In the genomic region with DNA sequence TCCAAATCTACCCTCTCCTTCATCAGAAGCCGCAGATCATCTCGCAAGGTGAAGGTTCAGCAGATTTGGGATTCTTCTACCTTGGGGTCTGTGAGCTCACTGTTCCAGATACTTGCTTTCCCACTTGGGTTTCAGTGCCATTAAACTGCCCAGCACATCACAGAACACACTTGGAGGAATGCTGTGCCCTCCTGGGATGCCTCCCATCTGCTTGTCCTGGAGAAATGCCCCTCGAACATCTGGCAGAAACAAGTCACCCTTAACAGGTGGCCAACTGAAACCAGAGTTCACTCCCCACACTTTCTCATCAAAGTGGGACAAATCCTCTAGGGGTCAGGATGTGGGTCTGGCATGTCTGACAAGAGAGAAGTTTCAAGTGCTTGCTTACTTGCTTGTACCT, we compare ENCODE assay signal across 36 mouse cellular contexts. TPM values are rescaled to one million over a fixed set of nuclear protein-coding genes. Genes with fewer than 3 reads are reported as not detected.
"Had no signal": no experiment of that assay in that cellular context is flagged by ENCODE, and none has a peak within 500 bp of the region (broad histone marks: within the 10 kb centered on the region; RNA-seq: fewer than 3 reads in every experiment).

No protein-coding gene starts in this region.

- H3K4me3 ChIP-seq: limb, embryonic 10.5 days; limb, embryonic 12.5 days; limb, embryonic 13.5 days; limb, embryonic 15.5 days; liver, embryonic 12.5 days; liver, embryonic 13.5 days; liver, embryonic 15.5 days; lung, embryonic 15.5 days; megakaryocyte, embryonic 14.5 days; midbrain, embryonic 10.5 days; midbrain, embryonic 12.5 days; midbrain, embryonic 13.5 days; midbrain, embryonic 15.5 days; myocyte; neural tube, embryonic 12.5 days; neural tube, embryonic 13.5 days had no signal

- H3K9me3 ChIP-seq: limb, embryonic 10.5 days; limb, embryonic 12.5 days; limb, embryonic 13.5 days; limb, embryonic 15.5 days; liver, embryonic 12.5 days; liver, embryonic 13.5 days; liver, embryonic 15.5 days; lung, embryonic 15.5 days; megakaryocyte, embryonic 14.5 days; midbrain, embryonic 10.5 days; midbrain, embryonic 12.5 days; midbrain, embryonic 13.5 days; midbrain, embryonic 15.5 days; neural tube, embryonic 12.5 days; neural tube, embryonic 13.5 days had no signal

- H3K4me2 ChIP-seq: limb, embryonic 12.5 days; limb, embryonic 13.5 days; limb, embryonic 15.5 days; liver, embryonic 11.5 days; liver, embryonic 12.5 days; liver, embryonic 13.5 days; liver, embryonic 15.5 days; lung, embryonic 14.5 days; lung, embryonic 15.5 days; midbrain, embryonic 11.5 days; midbrain, embryonic 12.5 days; midbrain, embryonic 13.5 days; midbrain, embryonic 15.5 days; neural tube, embryonic 12.5 days; neural tube, embryonic 13.5 days had no signal

- H3K27ac ChIP-seq: limb, embryonic 10.5 days; limb, embryonic 12.5 days; limb, embryonic 13.5 days; limb, embryonic 15.5 days; liver, embryonic 12.5 days; liver, embryonic 13.5 days; liver, embryonic 14.5 days; liver, embryonic 15.5 days; lung, embryonic 15.5 days; macrophage; midbrain, embryonic 10.5 days; midbrain, embryonic 12.5 days; midbrain, embryonic 13.5 days; midbrain, embryonic 15.5 days; neural tube, embryonic 12.5 days; neural tube, embryonic 13.5 days had no signal

- ATAC-seq: liver, embryonic 12.5 days; liver, postnatal 0 days; lung, postnatal 0 days; midbrain, embryonic 13.5 days; midbrain, embryonic 15.5 days; midbrain, embryonic 16.5 days had no signal

- H3K9ac ChIP-seq: limb, embryonic 12.5 days; limb, embryonic 13.5 days; limb, embryonic 15.5 days; liver, embryonic 12.5 days; liver, embryonic 13.5 days; liver, embryonic 14.5 days; liver, embryonic 15.5 days; liver, postnatal 0 days; lung, embryonic 14.5 days; lung, embryonic 15.5 days; midbrain, embryonic 12.5 days; midbrain, embryonic 13.5 days; midbrain, embryonic 15.5 days; neural tube, embryonic 12.5 days; neural tube, embryonic 13.5 days had no signal

- DNase-seq: left cerebral cortex, postnatal 4 days; liver; liver, embryonic 13.5 days; liver, postnatal 0 days; lung, adult 18-20 months; lung, adult 2 months; lung, embryonic 14.5 days; lung, postnatal 10 days; lung, postnatal 14 days; lung, postnatal 36 days; lung, postnatal 4 days; midbrain, embryonic 14.5 days had no signal

- H3K4me1 ChIP-seq: limb, embryonic 12.5 days; limb, embryonic 13.5 days; limb, embryonic 15.5 days; liver, embryonic 12.5 days; liver, embryonic 13.5 days; liver, embryonic 15.5 days; lung, embryonic 15.5 days; megakaryocyte, embryonic 14.5 days; midbrain, embryonic 10.5 days; midbrain, embryonic 12.5 days; midbrain, embryonic 13.5 days; midbrain, embryonic 15.5 days; neural tube, embryonic 12.5 days; neural tube, embryonic 13.5 days had no signal

- H3K27me3 ChIP-seq: limb, embryonic 12.5 days; limb, embryonic 13.5 days; limb, embryonic 15.5 days; liver, embryonic 12.5 days; liver, embryonic 13.5 days; liver, embryonic 15.5 days; lung, embryonic 15.5 days; megakaryocyte, embryonic 14.5 days; midbrain, embryonic 12.5 days; midbrain, embryonic 13.5 days; midbrain, embryonic 15.5 days; neural tube, embryonic 12.5 days; neural tube, embryonic 13.5 days had no signal

RNA-seq across cellular contexts. Expression of a gene that starts 54.3 kb away (rescaled TPM):
- polyA plus RNA-seq: limb, embryonic 10.5 days; limb, embryonic 13.5 days; limb, embryonic 15.5 days; liver, adult 2 months; liver, embryonic 11.5 days; liver, embryonic 12.5 days; liver, embryonic 13.5 days; liver, embryonic 14.5 days; liver, embryonic 15.5 days; liver, embryonic 16.5 days; liver, postnatal 0 days; lung, embryonic 14.5 days; lung, embryonic 15.5 days; lung, embryonic 16.5 days; macrophage had no signal
